Mouse (Mus musculus): ENCODE results near the gene Fank1.

- TF ChIP-seq POLR2A (IDR thresholded peaks at IDR 0.05; ENCODE audit: insufficient read depth, low read depth, low read length) (no peak), CTCF (IDR thresholded peaks at IDR 0.05; ENCODE audit: insufficient read depth, low read depth, low read length) (no peak)
Observed at GRCm38 (mm10) chr7:133876139-133876538, 99.5 kb downstream of the Fank1 start.

Data from olfactory bulb, adult 2 months (tissue).